Mouse (Mus musculus) G1E (cell line): Measurements from ENCODE around the gene Foxl1.

Experiments
- CTCF ChIP-seq: IDR thresholded peaks from 2 replicates; pipeline ENCODE4 v1.5.1; 2012; ENCODE audit warnings: low read depth, low read length, inconsistent platforms, mixed read lengths
- GATA1 ChIP-seq: IDR thresholded peaks from 2 replicates; pipeline ENCODE4 v1.6.1; 2012; ENCODE audit warnings: borderline replicate concordance, low read length, inconsistent platforms, mixed read lengths
- POLR2AphosphoS5 ChIP-seq: IDR thresholded peaks from 2 replicates; pipeline ENCODE4 v1.6.1; 2012; ENCODE audit warnings: low read depth, low read length, inconsistent platforms; ENCODE audit not compliant: insufficient replicate concordance
- TAL1 ChIP-seq: conservative IDR thresholded peaks from 2 replicates; pipeline ENCODE4 v1.6.1; 2012; ENCODE audit warnings: low read depth, low read length, inconsistent platforms, mixed read lengths

GRCm38 (mm10) chr8:121108657-121109056, 19.1 kb upstream of the Foxl1 start:
- TF ChIP-seq GATA1 (no peak), CTCF (no peak), POLR2AphosphoS5 (no peak), TAL1 (no peak)
